Mouse (Mus musculus) left cerebral cortex, adult 2 months (tissue): ENCODE results near the gene Rap2b. TPM values are rescaled to one million over a fixed set of nuclear protein-coding genes. Genes with fewer than 3 reads are reported as not detected.

Experiments
- DNase-seq, 2 experiments: peaks; one replicate each; pipeline ENCODE4 v3.0.0; 2021 to 2022; ENCODE audit warnings: low spot score in 2 of 2, mixed read lengths in 1 of 2; ENCODE audit errors: extremely low spot score in 1 of 2
- H3K27ac ChIP-seq: fragments of 200-600 bp; 2 replicates; pipeline ENCODE4 v1.8.1; 2022
- H3K4me3 ChIP-seq: fragments of 200-600 bp; 2 replicates; pipeline ENCODE4 v1.8.1; 2022
- CTCF ChIP-seq: fragments of 200-600 bp; IDR thresholded peaks from 2 replicates; pipeline ENCODE4 v1.8.1; 2022; ENCODE audit warnings: antibody characterized with exemption, mild to moderate bottlenecking, moderate library complexity
- intact Hi-C: fragments of 180-260 bp; cut with DNase I; formaldehyde crosslinking; loops from one replicate; pipeline ENCODE4 v1.15.1; 2025
- long read RNA-seq, 2 experiments: library from polyadenylated mRNA; stranded (forward); transcript quantifications; one replicate each; pipeline ENCODE4 v2.0.0; 2021; ENCODE audit warnings: borderline mapping rate in 2 of 2
- total RNA-seq, 2 experiments: library from RNA; stranded (reverse); gene quantifications; 2 replicates each; pipeline ENCODE4 v1.2.3; 2021

The Rap2b gene
- total RNA-seq = 10 to 100 TPM; 35.2 to 38.5 TPM
- long read RNA-seq, experiment 1, full-length matches to known transcripts = 44 of 45 reads
- long read RNA-seq, experiment 1, partial matches to known transcripts = 0 of 45 reads
- long read RNA-seq, experiment 1, other reads (novel, unspliced or antisense) = 1 of 45 reads
- long read RNA-seq, experiment 2, full-length matches to known transcripts = 21 of 21 reads
- long read RNA-seq, experiment 2, partial matches to known transcripts = 0 of 21 reads
- long read RNA-seq, experiment 2, other reads (novel, unspliced or antisense) = 0 of 21 reads

- intact Hi-C loops = loop anchor here (5.0 kb wide), 3 partner anchors 94 to 831 kb away; no protein-coding TSS in a partner anchor
- Histone ChIP-seq H3K4me3 (no peak within 1 kb of the TSS), H3K27ac (peak within 1 kb of the TSS; percentile 86; the same call in 1 of the 2 replicates)
- no peak for TF ChIP-seq CTCF
- DNase-seq = no peak
Measured at GRCm38 (mm10) chr3:61361338-61361737, at the start of gene Rap2b. Rap2b (plus strand) TSS chr3:61361638.

GRCm38 (mm10) chr3:61315002-61315401 lies 46.4 kb upstream of the Rap2b start:
- H3K27ac ChIP-seq = no peak overlapping the region
- intact Hi-C loops = no loop called here
- no peak for DNase-seq
- no peak for TF ChIP-seq CTCF
- no peak overlapping the region for H3K4me3 ChIP-seq

GRCm38 (mm10) chr3:61320031-61320430 lies 41.4 kb upstream of the Rap2b start:
- intact Hi-C loops = no loop called here
- DNase-seq = peak; percentile 20
- no peak for TF ChIP-seq CTCF
- H3K27ac ChIP-seq = no peak overlapping the region
- H3K4me3 ChIP-seq = no peak overlapping the region

GRCm38 (mm10) chr3:61321632-61322031 lies 39.8 kb upstream of the Rap2b start:
- H3K27ac ChIP-seq = no peak overlapping the region
- H3K4me3 ChIP-seq = no peak overlapping the region
- no peak for DNase-seq
- no peak for TF ChIP-seq CTCF
- intact Hi-C loops = no loop called here

- DNase-seq = no peak
- TF ChIP-seq CTCF = no peak
- Histone ChIP-seq H3K4me3 (no peak overlapping the region), H3K27ac (no peak overlapping the region)
- intact Hi-C loops = no loop called here
Measured at GRCm38 (mm10) chr3:61336205-61336604, 25.2 kb upstream of the Rap2b start.

GRCm38 (mm10) chr3:61337230-61337629 lies 24.2 kb upstream of the Rap2b start:
- intact Hi-C loops = no loop called here
- no peak for TF ChIP-seq CTCF
- no peak for DNase-seq
- Histone ChIP-seq H3K27ac (no peak overlapping the region), H3K4me3 (no peak overlapping the region)

- Histone ChIP-seq H3K27ac (no peak overlapping the region), H3K4me3 (no peak overlapping the region)
- no peak for DNase-seq
- intact Hi-C loops = no loop called here
- no peak for TF ChIP-seq CTCF
Measured at GRCm38 (mm10) chr3:61340321-61340720, 21.1 kb upstream of the Rap2b start.

- Histone ChIP-seq H3K27ac (no peak overlapping the region), H3K4me3 (no peak overlapping the region)
- intact Hi-C loops = no loop called here
- DNase-seq = no peak
- TF ChIP-seq CTCF = no peak
Measured at GRCm38 (mm10) chr3:61344031-61344430, 17.4 kb upstream of the Rap2b start.

- H3K27ac ChIP-seq = no peak overlapping the region
- intact Hi-C loops = no loop called here
- TF ChIP-seq CTCF = no peak
- DNase-seq = no peak
- no peak overlapping the region for H3K4me3 ChIP-seq
Measured at GRCm38 (mm10) chr3:61345636-61346035, 15.8 kb upstream of the Rap2b start.

GRCm38 (mm10) chr3:61348036-61348614 lies 13.3 kb upstream of the Rap2b start:
- no peak for TF ChIP-seq CTCF
- H3K27ac ChIP-seq = no peak overlapping the region
- intact Hi-C loops = no loop called here
- no peak for DNase-seq
- no peak overlapping the region for H3K4me3 ChIP-seq

- DNase-seq = no peak
- intact Hi-C loops = no loop called here
- TF ChIP-seq CTCF = no peak
Measured at GRCm38 (mm10) chr3:61349433-61349832, 12.0 kb upstream of the Rap2b start.

GRCm38 (mm10) chr3:61355464-61355863 lies 6.0 kb upstream of the Rap2b start:
- intact Hi-C loops = no loop called here
- DNase-seq = no peak
- Histone ChIP-seq H3K27ac (no peak overlapping the region), H3K4me3 (no peak overlapping the region)
- no peak for TF ChIP-seq CTCF

More at GRCm38 (mm10) chr3:61349433-61349832, 12.0 kb upstream of the Rap2b start:
- no peak overlapping the region for H3K27ac ChIP-seq
- no peak overlapping the region for H3K4me3 ChIP-seq

- intact Hi-C loops = no loop called here
- H3K27ac ChIP-seq = no peak overlapping the region
Measured at GRCm38 (mm10) chr3:61358107-61358506, 3.3 kb upstream of the Rap2b start.

More at GRCm38 (mm10) chr3:61358107-61358506, 3.3 kb upstream of the Rap2b start:
- no peak for TF ChIP-seq CTCF
- no peak for DNase-seq
- no peak overlapping the region for H3K4me3 ChIP-seq
